Mouse (Mus musculus) urinary bladder, adult 18-20 months (tissue): ENCODE data around the gene Gm26602.
"Not testable (repeated sequence)": the region's sequence is repeated elsewhere in the genome, so short reads cannot be mapped to it uniquely, and the experiment has no call there.

Experiments used
- DNase-seq, 2 experiments: peaks; one replicate each; pipeline ENCODE4 v3.0.0; 2022; ENCODE audit warnings: low spot score in 2 of 2, mixed read lengths in 2 of 2

Gene Gm26602

DNA sequence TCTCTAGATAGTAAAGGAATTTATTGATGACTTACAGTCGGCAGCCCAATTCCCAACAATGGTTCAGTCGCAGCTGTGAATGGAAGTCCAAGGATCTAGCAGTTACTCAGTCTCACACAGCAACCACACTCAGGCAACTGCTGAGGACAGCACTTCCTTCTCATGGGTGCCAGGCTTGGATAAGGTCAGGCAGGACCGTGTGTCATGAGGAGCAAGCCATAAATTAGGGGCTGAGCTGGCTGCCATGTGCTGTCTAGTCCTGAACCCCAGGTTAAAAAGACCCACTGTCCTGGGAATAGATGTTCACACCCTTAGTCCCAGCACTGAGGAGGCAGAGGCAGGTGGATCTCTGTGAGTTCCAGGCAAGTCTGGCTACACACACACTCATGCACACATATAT is 25.7 kb upstream of the Gm26602 start:
- not testable (repeated sequence) for DNase-seq

DNA sequence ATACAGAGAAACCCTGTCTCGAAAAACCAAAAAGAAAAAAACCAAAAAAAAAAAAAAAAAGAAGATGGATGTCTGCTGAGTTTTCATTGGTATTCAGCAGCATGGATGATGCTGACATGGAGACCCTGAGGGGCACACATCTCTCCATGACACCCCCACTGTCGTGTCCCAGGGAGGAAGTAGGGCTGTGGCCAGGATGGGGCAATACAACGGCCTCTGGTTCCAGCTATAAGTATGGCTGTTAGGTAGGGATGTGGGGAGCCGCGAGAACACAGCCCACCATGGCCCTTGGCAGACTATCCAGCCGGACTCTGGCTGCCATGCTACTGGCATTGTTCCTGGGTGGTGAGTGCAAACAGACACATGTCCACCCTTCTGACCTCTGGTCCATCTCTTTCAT is 24.6 kb upstream of the Gm26602 start, which contains the start of gene Elane:
Gene Elane (plus strand): TSS at position 194 of the 400 bp plus-strand sequence.
- no peak for DNase-seq

DNA sequence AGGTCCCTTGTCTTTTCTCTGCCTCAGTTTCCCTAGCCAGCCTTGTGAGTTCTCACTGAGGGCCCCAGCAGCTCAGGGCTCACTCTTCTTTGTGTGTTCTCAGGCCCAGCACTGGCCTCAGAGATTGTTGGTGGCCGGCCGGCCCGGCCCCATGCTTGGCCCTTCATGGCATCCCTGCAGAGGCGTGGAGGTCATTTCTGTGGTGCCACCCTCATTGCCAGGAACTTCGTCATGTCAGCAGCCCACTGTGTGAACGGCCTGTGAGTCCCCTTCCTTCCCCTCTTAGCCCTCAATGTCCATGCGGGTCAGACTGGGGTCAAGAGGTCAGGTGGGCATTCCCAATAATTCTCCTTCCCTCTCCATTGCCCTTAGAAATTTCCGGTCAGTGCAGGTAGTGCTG is 24.0 kb upstream of the Gm26602 start:
- DNase-seq, result no peak

DNA sequence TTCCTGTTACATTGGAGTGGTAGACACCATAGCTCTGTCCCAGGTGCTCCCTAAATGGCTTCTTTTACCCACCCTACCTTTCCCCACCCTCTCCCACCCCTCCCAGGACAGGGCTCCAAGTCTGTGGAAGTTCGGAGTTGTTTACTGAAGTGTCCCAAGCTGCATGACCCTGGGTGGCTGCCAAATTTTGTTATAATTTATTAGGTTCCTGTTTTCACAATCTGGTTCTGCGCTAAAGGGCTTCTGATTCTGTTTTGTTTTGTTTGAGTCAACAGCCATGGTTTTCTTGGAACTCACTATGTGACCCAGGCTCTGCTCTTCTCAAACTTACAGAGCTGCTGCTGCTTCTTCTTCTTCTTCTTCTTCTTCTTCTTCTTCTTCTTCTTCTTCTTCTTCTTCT is 21.3 kb upstream of the Gm26602 start:
- no peak for DNase-seq

DNA sequence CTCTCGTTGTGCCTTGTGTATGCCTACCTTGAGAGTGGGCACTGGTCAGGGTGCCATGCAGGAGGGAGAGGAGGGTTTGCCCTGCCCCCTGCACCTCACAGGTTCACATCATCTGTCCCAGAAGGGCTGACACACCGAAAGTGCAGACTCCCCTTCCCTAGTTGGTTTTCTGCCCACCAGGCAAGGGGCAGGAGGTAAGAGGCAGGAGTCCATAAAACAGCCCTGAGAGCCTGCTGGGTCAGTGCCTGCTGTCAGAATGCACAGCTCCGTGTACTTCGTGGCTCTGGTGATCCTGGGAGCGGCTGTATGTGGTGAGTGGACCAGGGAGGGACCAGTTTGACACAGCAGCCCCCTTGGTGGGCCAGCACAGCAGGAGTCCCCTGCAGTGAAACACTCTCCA is 20.0 kb upstream of the Gm26602 start, which contains the start of gene Cfd:
Gene Cfd (plus strand): TSS at position 184 of the 400 bp plus-strand sequence.
- DNase-seq, result no peak

DNA sequence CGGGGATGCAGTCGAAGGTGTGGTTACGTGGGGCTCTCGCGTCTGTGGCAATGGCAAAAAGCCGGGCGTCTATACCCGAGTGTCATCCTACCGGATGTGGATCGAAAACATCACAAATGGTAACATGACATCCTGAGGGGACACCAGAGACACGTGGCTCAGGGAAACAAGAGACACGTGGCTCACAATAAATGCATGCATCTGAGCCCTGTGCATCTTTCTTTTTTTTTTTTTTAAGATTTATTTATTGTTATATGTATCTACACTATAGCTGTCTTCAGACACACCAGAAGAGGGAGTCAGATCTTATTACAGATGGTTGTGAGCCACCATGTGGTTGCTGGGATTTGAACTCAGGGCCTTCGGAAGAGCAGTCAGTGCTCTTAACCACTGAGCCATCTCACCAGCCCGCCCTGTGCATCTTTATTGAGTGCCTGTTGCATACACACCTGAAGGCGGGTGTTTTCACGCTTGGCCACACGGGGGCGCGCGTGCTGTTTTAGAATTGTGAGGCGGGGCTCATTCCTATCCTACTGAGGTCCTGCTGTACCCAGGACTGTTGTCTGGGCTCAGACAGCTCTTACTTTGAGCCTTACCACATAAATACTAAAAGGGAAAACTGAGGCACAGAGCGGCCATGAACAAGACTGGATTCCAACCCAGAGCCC is 18.1 kb upstream of the Gm26602 start:
- DNase-seq, result peak; percentile 40 to 58

DNA sequence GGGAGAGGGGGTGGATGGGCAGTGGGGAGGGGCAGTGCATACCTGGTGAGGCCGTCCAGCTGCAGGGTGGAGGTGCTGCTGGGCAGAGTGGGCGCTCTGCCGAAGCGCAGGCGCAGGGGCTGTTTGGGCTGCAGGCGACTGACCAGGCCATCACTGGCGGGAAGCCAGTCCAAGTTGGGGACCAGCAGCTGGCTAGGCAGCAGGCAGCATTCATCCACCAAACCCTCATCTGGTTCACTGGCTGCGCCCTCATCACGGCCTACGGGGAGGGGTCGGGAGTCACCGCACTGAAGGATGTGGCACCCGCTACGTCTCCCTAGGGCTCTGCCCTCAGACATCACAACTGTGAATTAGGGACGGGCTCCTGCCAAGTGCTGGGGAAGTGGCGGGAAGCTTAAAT is 14.3 kb upstream of the Gm26602 start:
- DNase-seq, result no peak

DNA sequence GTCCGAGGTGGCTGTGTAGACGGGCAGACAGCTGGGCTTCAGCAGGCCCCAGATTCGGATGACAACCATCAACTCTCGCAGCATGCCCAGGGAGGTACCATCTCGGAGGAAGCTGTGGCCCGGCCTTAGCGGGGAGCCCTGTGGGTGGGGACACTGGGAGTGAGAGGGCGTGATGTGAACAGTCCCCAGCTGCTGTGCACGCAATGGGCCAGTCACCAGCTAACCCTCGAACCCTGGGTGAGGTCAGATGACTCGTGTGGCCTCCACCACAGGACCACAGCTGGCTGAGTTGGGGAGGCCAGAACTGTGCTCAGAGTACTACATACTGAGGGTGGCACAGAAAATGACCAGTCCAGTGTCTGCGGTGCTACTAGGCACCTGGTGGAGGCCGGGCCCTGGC is 13.8 kb upstream of the Gm26602 start:
- no peak for DNase-seq

DNA sequence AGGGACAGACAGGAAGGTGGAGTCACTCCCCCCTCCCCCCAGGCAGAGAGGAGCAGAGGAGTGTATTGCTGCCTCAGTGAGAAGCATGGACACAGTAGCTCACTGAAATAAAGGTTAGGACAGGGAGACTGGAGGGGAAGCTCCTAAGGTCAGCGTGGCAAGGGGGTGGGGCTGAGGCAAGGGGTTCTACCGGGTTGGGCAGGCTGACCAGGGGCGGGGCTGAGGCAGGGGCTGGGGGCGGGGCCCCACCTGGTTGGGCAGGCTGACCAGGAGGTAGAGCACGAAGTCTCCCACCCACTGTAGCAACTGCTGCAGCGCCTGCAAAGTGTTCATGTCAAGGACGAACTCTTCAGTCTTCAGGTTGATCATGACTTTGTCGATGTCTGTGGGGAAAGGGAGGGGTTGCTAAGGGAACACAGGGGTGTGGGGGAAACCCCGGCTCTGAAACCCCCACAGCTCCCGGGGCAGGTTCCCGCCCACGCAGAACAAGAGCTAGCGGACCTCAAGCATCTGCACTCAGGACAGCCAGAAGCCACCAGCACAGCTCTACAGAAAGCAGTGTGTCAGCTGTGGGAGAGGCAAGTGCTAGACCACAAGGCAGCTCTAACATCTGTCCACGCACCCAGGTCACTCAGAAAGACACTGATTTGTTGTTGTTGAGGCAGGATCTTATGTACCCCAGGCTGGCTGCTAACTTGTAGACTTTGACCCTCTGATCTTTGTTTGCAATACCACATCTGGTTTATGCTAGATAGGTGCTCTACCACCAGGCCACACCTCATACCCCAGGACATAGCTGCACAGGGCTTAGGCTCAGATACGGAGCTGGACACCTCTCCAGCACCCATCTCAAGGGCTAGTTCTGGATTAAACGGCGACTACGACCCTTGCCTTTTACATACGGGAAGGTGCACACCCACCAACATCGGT is 13.1 kb upstream of the Gm26602 start:
- DNase-seq, result no peak

DNA sequence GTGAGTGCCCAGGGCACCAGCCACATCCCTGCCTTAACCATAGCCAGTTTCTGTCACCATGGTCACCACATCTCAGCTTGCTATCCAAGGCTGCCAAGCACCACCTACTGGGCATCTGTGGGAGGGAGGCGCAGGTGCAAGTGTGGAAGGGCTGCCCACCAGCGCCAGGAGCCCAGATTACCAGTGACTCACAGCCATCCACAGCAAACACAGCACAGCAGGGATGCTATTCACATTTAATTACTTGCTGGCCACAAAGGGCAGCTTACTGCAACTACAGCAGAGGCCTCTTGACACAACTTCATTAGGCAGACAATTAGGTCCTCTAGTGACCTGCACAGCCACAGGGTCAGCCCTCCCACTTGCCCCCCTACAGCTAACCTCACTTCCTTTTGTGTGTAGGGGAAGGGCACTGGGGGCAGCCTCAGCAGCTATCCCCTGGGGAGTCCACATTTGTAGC is 9.7 kb upstream of the Gm26602 start:
- no peak for DNase-seq

DNA sequence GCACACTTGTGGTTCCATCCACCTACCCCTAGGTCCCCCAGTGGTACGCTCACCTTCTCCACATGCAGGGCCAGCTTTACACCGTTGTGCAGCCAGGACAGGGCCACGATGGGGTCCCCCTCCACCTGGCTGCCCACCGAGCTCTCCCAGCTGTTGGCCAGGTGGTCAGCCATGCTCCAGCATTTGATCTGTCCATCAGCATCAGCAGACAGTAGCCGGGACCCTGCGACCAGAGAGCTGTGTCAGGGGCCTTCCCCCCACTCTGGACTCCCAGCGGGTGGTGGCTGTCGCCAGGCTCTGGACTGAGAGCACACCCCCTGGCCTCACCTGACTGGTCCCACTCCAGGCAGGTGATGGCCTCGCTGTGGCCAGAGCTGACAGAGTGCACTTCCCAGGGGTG is 3.9 kb upstream of the Gm26602 start:
- DNase-seq, result no peak

DNA sequence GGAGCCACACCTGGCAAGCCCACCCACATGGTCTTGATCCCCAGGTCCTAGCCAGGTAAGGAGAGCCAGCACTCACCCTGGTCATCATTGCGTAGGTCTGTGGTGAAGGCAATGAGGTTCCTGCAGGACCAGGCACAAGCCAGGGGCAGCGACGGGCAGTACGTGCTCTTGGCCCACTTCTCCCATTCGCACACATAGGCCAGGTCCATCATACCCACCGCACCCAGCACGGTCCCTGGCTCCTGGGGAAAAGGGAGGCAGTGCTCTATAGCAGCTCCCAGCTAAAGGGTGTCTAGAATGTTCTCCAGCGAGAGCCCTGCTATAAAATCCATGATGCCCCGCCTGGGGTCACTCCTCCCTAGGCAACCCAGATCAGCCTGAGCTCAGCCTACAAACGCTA is 3.2 kb upstream of the Gm26602 start:
- no peak for DNase-seq

DNA sequence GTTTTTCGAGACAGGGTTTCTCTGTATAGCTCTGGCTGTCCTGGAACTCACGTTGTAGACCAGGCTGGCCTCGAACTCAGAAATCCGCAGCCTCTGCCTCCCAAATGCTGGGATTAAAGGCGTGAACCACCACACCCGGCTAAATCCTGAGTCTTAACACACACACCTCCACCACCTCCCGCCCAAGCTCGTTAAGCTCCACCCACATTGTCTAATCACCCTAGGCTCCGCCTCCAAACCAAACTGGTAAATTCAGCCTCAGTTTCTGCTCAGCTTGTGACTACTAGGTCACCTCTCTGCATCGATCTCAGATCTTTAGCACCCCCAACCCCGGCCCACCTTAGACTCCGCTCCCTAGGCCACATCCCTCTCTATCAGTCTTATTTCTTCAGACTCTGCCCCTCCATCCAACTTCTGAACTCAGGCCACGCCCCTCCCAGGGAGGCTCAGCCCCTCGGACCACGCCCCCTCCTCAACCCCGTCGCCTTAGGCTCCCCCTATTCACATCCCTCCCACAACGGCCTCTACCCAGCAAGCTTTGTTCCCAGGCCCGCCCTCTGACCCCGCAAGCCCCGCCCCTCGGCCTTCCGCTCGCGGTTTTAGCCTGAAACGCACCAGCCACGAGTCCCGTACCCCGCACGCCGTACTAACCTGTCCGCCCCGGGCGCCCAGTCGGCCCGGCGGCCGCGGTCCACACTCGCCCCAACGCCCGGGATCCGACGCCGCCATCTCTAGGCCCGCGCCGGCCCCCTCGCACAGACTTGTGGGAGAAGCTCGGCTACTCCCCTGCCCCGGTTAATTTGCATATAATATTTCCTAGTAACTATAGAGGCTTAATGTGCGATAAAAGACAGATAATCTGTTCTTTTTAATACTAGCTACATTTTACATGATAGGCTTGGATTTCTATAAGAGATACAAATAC is 2.2 kb upstream of the Gm26602 start, which contains the start of gene Med16:
Gene Med16 (minus strand): TSS at position 757 of the 925 bp plus-strand sequence.
- DNase-seq, result peak; percentile 95 to 97

DNA sequence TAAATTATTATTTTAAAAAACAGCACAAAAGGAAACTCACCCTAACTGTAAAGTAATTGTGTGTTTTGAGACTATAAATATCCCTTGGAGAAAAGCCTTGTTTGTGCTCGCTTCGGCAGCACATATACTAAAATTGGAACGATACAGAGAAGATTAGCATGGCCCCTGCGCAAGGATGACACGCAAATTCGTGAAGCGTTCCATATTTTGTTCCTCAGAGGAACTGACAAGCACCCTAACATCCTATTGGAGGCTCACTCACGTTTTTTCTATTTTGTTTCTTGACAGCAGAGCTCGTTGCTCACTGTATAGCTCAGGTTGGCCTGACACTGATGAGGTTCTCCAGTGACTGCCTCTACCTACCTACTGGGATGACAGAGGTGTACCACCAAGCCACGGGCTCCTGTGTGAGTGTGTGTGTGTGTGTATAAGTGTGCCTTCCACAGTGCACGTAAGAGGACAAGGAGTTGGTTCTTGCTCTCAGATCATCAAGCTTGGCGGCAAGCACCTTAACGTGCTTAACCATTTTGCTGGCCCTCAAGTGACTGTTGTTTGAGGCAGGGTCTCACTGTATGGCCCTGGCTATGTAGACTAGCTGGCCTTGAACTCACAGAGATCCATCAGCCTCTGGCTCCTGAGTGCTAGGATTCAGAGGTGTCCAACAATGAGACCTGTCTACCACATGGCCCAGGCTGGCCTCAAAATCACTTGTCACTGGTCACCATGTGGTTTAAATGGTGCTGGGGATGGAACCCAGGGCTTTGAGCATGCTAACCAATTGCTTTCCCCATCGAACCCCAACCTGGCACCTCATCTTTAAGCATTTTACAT is 1.3 kb upstream of the Gm26602 start:
- no peak for DNase-seq

DNA sequence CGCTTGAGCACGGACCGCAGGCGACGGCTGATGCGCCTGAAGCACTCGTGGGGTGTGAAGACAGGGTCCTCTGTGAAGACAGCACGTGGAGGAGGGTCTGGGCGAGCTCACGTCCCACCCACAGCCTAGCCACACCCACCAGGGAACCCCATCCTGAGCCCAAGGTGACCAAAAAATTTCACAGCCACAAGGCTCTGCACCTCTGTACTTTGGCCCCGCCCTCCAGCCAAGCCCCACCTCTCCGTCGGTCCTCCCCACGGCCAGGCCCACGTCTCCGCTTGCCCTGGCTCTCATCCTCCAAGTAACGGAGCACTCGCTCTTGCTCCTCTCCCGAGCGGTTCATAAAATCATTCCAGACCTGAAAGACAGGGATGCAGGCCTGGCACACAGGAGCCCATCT is 1.8 kb downstream of the Gm26602 start:
- no peak for DNase-seq

DNA sequence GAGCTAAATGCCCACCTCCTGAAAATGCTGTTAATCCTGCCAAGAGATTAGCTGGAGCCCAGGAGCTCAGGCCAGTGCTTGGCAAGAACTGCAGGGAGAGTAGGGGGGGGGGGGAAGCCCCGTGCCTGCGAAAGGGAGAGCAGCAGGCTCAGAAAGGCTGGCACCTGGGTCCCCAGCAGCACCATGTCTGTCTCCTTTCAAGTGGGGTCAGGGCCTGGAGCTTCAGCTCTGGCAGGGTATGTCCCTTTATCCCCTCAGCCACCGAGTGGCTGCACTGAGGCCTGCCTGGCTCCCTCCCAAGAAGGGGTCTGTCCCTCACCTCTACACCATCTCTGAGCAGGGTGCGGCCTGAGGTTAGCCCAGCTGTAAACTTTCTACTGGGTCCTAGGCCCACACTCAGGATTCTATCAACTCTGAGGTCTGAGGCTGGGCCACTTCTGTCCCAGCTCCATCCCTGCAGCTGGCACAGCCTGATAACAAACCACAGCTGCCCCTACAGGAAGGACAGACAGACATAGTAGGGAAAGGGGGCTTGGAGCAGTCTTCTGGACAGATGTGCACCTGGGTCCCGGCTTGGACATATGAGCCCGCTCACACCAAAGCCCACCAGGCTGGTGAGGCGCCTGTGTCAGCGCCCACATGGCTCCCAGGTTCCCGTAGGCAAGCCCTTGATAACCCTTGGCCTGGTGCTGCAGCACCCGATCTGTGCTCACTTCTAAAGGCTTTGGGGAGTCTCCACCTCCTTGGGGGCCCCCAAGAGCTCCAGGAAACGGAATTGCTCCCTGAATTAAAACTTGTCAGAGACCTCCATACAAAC is 3.7 kb downstream of the Gm26602 start:
- DNase-seq, result no peak

DNA sequence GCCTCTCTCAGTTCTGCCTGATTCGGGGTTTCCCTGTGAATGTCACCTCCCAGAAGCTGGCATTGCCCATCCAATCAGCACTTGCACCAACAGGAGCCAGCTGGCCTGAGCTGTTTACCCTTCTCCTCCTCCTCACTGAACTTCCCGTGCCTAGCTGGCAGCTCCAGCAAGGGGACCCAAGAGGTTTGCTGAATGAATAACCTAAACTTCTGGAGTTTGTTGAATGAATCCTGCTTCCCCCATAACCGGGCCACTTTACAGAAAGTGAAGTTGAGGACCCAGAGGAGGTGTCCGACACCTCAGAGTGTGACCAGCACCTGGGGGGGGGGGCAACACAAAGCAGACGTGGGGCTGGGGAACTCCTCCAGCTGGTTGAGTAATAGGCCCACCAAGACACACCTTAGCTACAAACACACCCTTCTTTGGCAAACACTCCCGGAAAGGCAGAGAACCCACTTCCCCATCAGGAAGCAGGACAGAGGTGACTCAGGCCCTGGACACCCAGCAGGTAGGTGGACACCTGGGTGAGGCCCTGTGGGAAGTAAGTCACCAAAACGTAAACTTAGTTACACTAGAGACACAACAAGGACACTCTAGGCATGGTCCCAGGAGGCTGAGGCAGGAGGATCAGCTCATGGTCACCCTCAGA is 4.4 kb downstream of the Gm26602 start:
- DNase-seq, result peak; percentile 39 to 55

DNA sequence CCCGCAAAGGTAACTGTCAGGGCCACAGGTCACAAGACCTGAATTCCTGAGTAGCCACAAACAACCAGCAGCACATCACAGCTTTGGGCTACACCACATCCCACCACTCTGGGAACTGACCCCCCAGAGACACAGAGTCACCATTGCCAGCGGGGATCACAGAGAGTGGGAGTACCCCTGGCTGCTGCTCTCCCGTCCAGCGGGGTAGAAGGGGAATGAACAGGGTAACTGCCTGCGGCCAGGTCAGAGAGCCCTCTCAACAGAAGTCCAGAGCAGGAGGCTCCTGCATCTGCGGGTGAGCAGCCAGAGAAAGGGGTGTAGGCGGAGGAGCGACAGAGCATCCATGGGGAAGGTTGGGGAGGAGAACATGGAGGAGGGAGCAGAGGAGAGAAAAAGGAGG is 5.4 kb downstream of the Gm26602 start:
- DNase-seq, result no peak

DNA sequence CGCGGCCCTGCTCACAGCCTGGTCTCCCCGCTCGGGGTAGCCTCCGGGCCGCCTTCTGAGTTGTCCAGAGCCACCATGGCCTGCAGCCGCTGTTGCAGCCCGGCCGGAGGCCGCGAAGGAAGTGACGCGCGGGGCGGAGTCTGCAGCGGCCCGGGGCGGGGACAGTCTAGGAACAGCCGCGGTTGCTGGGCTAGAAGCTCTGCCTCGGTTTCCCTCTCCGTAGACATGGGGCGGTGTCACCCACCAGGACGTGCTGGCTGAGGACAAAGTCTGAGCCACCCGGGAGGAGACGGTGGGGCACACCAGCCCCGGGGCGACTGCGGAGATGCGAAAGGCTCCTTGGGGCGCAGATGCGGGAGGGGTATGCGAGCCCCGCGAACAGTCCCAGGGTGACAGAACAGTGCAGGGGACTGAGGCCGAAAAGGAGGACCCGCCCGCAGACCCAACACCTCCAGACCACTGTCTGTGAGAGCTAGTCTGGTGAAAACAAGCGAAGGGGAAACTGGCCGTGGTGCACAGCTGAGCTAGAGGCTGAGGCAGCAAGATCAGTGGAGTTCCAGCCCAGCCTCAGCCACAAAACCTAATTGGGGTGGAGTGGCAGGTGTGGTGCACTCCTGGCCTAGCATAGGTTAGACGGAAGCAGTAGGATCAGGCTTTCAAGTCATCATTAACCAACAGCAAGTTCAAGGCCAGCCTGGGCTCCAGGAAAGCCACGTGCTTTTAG is 6.3 kb downstream of the Gm26602 start, which contains the start of gene Kiss1r:
Gene Kiss1r (plus strand): TSS at position 164 of the 724 bp plus-strand sequence.
- peak; percentile 83 to 94 for DNase-seq
